Mouse (Mus musculus) ovary, postnatal 14 days (tissue): Measurements from ENCODE around the gene Acbd6.

ENCODE experiments used
- DNase-seq: peaks from one replicate; pipeline ENCODE4 v3.0.0; 2022; ENCODE audit warnings: low spot score

Gene Acbd6

DNA sequence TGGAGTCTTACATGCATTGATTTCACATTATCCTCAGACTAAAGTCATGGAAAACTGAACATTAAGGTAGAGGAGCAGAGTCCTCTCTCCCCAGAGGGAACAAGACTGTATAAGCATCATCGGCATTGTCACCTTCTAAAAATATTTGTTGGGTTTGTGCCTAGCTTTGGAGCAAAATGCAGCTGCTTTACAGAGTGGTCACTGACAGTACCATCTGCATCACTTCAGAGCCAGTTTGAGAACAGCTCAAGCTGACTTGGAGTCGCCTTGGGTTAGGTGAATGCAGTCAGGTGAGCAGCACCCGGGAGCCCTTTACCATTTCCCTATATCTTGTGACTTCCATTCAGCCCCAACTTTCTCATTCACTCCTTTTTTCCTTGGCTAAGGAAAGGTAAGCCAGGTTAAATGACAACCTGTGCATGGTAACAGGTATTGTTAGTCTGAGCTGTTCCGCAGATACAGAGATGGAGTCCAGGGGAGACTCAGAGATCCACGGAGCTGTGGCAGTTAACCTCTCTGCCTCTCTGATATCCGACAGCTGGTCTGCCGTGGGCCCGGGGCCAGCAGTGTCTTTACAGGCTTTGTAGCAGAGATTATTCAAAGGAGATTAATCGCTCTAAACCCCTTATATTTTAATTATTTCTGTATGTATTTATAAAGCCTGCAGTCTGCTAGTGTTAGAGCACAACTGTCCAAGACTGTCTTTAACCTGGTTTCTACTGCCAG lies 92.4 kb downstream of the Acbd6 start:
- no peak for DNase-seq

GRCm38 (mm10) chr1:155654961-155655360 lies 97.0 kb downstream of the Acbd6 start:
- DNase-seq = no peak

GRCm38 (mm10) chr1:155656321-155656720 lies 98.4 kb downstream of the Acbd6 start:
- no peak for DNase-seq

- DNase-seq = no peak
Measured at GRCm38 (mm10) chr1:155663994-155664393, 106.1 kb downstream of the Acbd6 start.

- no peak for DNase-seq
Measured at GRCm38 (mm10) chr1:155675570-155675969, 117.7 kb downstream of the Acbd6 start.

DNA sequence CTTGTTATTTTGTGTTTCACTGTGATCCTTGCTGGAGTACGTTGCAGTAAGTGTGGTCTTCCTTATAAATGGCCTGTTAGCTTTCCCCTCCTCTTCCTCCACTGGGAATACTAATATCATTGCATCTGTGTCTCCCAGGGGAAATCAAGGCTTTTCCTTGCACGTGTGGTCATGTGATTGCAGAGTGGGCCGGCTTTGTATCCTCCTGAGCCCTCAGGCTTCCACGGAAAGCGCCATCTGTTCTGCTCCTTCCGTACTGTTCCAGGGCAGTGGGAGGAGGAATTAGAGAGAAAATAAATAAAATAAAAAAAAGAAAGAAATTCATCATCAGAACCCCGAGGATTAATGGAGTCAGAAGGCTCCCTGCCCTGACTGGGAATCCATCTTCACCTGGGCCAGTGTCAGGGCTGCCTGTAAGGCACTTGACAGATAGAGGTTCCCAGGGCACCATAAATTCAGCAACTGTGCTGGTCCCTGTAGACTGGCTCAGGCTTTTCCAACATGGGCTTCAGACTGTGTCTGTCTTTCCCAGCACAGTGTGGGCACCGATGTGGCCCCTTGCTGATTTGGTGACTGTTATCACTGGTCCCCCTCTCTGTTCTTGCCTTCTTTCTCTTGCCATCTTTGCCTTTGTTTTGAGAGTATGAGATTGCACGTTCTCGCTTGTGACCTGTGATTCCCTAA lies 123.3 kb downstream of the Acbd6 start:
- DNase-seq = no peak

- no peak for DNase-seq
Measured at GRCm38 (mm10) chr1:155686816-155687215, 128.9 kb downstream of the Acbd6 start.

DNA sequence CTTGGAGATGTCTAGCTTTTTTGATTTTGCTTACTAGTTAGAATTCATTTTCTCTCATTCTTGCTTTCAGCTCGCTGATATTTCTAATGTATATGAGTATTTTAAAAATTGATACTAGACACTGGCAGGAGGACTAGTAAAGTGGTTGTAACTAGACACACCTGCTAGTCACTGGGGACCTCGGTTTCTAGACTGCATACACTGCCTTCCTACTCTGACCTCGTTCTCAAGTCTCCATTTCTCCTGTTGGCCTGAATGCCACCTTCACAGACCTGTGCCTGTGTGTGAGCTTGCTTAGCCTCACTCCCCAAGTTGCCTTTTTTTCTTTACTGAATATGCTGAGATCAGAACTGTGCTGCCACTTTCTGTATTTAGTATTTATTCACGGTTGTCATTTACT lies 131.2 kb downstream of the Acbd6 start:
- DNase-seq = no peak

DNA sequence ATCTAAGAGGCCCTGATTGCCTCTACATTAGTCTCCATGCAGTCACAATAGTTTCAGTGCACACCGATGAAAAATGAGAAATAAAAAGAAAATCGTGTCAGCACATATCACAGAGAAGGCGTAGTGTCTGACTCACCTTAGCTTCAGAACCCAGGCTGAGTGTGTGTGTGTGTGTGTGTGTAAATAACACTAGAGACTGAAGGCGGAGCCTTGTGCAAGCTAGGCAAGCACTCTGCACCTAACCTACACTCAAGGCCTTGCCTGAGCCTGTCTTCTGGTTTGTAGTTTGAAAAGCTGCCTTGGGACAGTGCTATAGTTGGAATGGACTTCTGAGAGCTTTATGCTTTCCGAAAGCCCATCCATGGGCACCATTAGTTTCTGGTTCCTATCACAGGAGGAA lies 131.6 kb downstream of the Acbd6 start:
- DNase-seq = no peak

DNA sequence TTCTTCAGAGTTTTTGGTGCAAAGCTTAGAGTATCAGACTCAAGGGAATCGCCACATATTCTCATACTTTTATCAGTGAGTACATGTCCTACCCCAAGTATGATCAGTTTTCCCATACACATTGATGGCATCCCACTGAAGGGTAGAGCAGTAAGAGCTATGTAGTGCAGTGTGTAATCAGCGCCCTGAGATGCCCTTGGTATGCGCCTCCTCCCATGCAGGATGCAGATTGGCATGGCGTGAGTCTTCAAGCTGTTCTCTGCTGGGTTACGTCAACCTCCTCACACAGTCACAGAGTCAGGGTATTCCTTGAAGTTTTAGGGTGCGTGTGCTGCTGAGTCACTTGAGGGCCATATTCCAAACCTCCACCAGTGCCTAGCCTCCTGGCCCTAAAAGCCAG lies 134.3 kb downstream of the Acbd6 start:
- DNase-seq = no peak

GRCm38 (mm10) chr1:155693026-155693425 lies 135.1 kb downstream of the Acbd6 start:
- no peak for DNase-seq

- DNase-seq = no peak
Measured at GRCm38 (mm10) chr1:155693443-155693842, 135.5 kb downstream of the Acbd6 start.

DNA sequence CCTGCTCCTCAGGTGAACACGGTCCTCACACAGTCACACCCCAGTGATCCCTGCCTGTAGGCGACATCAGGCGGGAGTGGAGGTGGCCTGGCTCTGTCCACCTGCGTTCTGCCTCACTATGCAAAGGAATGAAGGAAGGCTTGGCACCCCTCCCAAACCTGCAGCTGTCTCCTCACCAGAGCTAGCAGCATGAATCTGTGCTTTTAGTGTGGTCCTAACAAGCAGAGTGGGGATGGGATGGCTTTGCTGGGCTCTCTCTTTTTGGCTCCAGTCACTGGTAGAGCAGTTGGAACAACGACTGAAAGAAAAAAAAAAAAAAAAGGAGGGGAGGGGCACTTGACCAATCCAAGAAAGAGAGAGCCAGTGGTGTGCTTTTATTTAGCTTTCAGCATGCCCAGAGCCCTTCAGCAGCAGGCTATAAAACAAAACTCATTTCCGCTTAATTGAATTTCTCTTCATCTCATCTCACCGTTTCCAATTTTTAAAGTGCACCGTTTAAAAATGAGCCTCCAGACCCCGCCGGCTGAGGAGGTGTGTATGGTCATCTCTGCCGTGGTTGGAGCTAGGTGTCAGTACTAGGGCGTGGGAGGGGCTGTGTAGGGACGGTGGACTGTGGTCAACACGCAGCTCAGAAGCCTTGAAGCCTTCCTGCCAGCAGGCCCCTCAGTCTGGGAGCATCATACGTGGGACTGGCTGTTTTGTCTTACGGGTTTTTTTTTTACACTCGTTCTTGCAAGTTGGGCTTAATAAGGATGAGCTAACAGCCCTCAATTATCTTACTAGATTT lies 140.6 kb downstream of the Acbd6 start:
- no peak for DNase-seq

- no peak for DNase-seq
Measured at GRCm38 (mm10) chr1:155700886-155701285, 143.0 kb downstream of the Acbd6 start.

DNA sequence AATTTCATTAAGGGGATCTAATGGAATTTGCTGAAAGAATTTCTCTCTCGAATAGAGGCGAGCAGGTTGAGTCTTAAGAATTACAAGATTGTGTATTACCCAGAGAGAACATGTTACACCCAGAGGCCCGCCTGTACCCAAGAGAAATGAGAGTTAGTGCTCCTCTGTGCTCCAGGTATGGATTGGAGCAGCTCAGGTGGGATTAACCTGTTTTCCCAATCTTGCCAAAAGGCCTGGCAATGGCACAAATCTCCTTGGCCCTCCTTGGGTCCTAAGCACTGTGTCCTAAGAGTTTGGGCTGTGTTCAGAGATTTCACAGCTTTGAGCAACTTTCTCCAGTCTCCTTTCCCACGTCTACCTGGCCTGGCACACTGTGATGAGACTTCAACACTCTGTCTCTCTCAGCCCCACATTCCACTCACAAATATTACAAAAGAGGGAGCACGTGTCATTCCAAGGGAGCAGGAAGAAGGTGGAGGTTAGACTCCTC lies 145.3 kb downstream of the Acbd6 start:
- no peak for DNase-seq

GRCm38 (mm10) chr1:155704182-155704581 lies 146.3 kb downstream of the Acbd6 start:
- no peak for DNase-seq

- DNase-seq = no peak
Measured at GRCm38 (mm10) chr1:155713306-155713705, 155.4 kb downstream of the Acbd6 start.

DNA sequence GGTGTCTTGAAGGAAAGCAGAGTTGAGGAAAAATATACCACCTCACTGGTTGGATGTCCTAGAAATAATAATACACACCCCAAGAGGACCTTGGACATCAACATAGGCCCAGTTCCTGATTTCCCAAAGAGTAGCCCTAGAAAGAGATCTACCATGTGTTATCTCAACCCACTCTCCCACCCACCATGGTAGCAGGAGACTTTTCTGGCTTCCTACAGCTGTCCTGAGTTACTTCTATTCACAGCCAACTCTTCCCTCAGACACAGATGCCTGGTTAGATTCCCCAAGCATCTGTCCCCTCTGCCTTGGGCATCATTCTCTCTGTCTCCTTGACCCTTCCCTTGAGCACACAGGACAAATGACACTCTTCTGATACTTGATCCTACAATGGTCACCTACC lies 157.4 kb downstream of the Acbd6 start:
- DNase-seq = no peak

GRCm38 (mm10) chr1:155717301-155717700 lies 159.4 kb downstream of the Acbd6 start:
- DNase-seq = no peak

GRCm38 (mm10) chr1:155718851-155719250 lies 160.9 kb downstream of the Acbd6 start:
- DNase-seq = no peak

DNA sequence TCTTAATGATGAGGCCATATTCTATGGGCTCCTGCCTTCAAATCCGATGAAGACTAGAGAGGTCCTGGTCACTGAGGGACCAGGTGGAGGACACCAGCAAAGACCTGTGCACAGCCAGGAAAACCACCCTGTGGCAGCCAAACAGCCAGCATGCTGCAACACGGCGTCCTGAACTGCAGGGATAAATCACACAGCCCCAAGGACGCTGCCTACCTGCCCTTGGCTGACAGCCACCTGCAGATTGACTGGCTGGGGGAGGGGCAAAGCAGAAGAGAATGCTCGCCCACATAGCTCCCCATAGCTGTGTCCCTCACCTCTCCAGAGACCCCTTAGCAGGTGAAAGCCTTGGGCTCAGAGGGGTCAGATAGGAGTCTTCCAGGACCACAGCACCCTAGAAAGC lies 162.1 kb downstream of the Acbd6 start:
- DNase-seq = no peak

- no peak for DNase-seq
Measured at GRCm38 (mm10) chr1:155721443-155721842, 163.5 kb downstream of the Acbd6 start.

DNA sequence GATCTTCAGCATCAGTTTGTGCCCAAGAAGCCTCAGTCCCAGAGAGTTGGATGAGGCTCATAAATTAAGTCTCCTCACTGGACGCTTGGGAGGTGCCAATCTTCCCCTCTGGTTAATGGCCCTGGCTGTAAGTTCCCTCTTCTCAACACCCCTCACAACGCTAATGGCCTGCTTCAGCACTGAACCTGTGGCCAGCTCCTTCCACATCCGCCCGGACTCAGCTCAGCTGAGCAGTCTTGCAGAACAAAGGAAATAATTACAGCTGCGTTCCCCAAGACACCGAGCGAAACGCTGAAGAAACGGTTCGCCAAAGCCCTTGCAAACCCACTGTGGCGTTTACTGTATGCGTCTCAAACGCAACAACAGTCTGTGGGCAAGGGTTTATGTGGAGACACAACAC lies 164.3 kb downstream of the Acbd6 start:
- DNase-seq = peak; percentile 44
